Mouse (Mus musculus) embryo, embryonic 11.5 days (tissue): Measurements from ENCODE around the gene Hist1h1c.
A peak's percentile ranks its signal among the peaks of the same experiment; 100 is the strongest.
"Not testable (repeated sequence)": the region's sequence is repeated elsewhere in the genome, so short reads cannot be mapped to it uniquely, and the experiment has no call there.

Source experiments
- DNase-seq: peaks from one replicate; pipeline ENCODE4 v3.0.0-alpha.2; 2012; ENCODE audit warnings: low read depth, low spot score

The Hist1h1c gene

GRCm38 (mm10) chr13:23738677-23739068 lies at the start of gene Hist1h1c:
Gene Hist1h1c, plus strand, starts transcription at chr13:23738808.
- peak; percentile 90 for DNase-seq

- DNase-seq, result no peak
Observed at GRCm38 (mm10) chr13:23688956-23689355, 49.7 kb upstream of the Hist1h1c start.

DNA sequence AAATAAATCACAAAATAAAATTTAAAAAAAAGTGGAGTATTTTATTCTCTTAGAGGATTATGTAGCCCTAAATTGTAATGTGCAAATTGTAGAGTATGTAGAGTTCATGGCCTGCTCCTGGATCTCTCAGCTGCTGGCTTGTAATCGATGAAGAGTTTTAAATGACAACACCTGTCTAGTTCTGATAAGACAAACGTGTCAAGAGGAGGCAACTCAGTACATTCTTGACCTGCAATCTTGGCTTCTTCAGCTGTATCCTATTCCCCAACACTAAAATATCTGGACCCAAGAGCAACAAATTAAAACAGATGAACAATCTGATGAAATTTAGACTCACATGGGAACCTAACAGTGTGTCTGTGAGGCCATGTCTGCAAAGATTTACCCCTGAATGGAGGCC lies 49.1 kb upstream of the Hist1h1c start:
- no peak for DNase-seq

GRCm38 (mm10) chr13:23693856-23694440 lies 44.7 kb upstream of the Hist1h1c start:
- no peak for DNase-seq

DNA sequence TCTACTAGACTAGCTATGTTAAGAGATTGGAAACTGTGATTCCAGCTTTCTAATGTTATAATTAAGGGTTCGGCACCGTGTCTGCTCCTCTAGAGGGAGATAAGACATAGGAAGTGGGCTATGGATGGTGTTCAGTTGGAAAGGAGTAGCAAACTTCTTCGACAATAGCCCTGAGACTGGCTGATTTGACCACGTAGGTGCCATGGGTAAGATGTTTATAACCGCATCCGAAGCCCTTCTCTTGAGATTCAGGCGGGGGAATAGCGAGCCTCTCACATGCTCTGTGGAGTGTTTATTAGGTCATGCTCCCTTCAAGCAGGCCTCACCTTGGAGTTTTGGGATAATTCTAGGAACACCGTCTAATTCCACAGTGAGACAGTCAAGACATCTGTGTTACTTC lies 43.7 kb upstream of the Hist1h1c start:
- DNase-seq, result no peak

GRCm38 (mm10) chr13:23695514-23695913 lies 43.1 kb upstream of the Hist1h1c start, which contains the start of gene Hist1h1t:
Gene Hist1h1t, plus strand, starts transcription at chr13:23695814.
- no peak for DNase-seq

DNA sequence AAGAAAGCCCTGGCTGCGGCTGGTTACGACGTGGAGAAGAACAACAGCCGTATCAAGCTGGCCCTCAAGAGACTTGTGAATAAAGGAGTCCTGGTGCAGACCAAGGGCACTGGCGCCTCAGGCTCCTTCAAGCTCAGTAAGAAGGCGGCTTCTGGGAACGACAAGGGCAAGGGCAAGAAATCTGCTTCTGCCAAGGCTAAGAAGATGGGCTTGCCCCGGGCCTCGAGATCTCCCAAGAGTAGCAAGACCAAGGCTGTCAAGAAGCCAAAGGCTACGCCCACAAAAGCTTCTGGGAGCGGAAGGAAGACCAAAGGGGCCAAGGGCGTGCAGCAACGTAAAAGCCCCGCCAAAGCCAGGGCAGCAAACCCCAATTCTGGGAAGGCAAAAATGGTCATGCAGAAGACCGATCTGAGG lies 42.5 kb upstream of the Hist1h1c start:
- DNase-seq, result no peak

DNA sequence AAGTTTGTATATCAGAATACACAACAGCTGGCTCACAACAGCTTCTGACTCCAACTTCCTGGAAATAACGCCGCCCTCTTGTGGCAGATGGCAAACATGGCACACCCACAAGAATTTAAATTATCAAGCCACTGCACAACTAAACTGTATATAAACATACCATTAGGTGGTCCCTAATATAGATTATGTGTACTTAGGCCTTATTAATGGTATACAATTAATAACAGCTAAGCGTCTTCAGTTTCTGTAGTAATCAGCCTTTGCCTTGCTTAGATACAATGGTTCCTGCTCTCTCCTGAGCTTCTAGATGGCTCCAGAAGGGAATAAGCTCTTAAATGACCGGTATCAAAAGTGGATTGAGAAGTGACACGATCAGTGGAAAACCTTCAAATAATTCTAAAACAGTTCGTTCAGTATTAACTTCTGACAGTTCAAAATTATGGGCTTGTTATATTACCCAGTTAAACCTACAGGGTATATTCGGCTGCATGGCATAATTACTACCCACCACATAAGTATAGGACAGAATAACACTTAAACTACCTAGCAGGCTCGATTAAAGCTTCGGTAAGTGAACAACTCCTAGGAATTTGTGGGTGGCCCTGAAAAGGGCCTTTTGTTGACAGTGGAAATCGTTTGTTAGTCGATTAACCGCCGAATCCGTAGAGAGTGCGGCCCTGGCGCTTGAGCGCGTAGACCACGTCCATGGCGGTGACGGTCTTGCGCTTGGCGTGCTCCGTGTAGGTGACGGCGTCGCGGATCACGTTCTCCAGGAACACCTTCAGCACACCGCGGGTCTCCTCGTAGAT lies 40.9 kb upstream of the Hist1h1c start:
- DNase-seq, result no peak

- DNase-seq, result peak; percentile 96
Observed at GRCm38 (mm10) chr13:23698300-23698693, 40.3 kb upstream of the Hist1h1c start, which contains the start of gene Hist1h4c. Gene Hist1h4c, minus strand, starts transcription at chr13:23698454.

DNA sequence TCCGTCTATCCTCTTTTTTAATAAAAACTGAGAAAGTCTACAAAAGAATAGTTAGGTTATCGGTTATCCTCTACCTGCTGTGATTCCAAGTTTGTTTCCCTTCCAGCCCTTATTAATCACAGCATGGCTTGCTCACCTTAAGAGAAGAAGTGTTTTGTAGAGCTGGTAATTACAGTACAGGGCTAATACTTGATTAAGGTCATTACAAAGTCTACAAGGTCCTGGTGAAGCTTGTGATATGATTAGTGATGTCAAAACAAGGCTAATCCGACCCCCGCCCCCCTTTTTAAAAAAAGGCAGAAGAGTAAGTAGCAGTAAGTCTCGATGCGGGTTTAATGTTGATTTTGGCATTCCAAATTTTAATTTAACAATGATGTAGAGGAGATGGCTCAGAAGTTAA lies 39.6 kb upstream of the Hist1h1c start:
- DNase-seq, result no peak

GRCm38 (mm10) chr13:23699767-23700166 lies 38.8 kb upstream of the Hist1h1c start:
- no peak for DNase-seq

GRCm38 (mm10) chr13:23700786-23701520 lies 37.7 kb upstream of the Hist1h1c start:
- DNase-seq, result peak; percentile 75

GRCm38 (mm10) chr13:23702220-23702619 lies 36.4 kb upstream of the Hist1h1c start:
- no peak for DNase-seq

GRCm38 (mm10) chr13:23702801-23703200 lies 35.8 kb upstream of the Hist1h1c start:
- not testable (repeated sequence) for DNase-seq

GRCm38 (mm10) chr13:23705751-23706356 lies 32.8 kb upstream of the Hist1h1c start:
- DNase-seq, result no peak

DNA sequence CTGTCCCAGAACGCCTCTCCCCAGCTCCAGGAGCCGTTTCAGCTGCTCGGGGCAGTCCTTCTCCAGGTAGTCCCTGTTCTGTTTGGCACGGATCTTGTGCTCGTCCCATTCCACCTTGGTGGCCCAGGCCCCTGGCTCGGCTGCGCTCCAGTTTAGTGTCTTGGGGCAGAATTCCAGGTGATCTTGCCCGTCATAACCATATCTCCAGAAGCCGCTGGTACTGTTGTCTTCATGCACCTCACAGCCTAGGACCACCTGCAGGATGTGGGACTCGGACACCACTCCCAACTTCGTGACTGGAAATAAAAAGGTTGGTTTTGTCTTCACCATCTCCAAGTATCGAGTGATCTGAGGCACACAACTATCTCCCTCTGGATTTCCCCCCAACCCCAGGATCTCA lies 31.8 kb upstream of the Hist1h1c start:
- no peak for DNase-seq

DNA sequence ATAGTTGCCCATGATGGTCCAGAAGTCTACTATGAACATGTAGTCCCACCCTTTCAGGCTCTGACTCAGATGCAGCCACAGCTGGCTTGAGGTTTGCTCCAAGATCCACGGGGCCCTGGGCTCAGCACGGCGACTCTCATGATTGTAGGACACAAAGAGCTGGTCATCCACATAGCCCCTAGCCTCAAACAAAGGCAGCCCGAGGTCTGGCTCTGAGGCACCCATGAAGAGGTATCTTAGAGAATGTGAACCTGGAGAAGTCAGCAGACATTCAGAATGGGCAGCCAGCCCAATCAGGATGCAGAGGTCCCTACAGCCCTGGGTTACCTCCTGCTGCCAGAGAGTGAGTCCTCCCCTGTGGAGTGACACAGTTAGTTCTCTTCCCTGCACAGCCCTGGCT lies 30.6 kb upstream of the Hist1h1c start:
- DNase-seq, result no peak

GRCm38 (mm10) chr13:23708654-23709053 lies 30.0 kb upstream of the Hist1h1c start:
- no peak for DNase-seq

GRCm38 (mm10) chr13:23709714-23710373 lies 28.8 kb upstream of the Hist1h1c start:
- DNase-seq, result no peak

DNA sequence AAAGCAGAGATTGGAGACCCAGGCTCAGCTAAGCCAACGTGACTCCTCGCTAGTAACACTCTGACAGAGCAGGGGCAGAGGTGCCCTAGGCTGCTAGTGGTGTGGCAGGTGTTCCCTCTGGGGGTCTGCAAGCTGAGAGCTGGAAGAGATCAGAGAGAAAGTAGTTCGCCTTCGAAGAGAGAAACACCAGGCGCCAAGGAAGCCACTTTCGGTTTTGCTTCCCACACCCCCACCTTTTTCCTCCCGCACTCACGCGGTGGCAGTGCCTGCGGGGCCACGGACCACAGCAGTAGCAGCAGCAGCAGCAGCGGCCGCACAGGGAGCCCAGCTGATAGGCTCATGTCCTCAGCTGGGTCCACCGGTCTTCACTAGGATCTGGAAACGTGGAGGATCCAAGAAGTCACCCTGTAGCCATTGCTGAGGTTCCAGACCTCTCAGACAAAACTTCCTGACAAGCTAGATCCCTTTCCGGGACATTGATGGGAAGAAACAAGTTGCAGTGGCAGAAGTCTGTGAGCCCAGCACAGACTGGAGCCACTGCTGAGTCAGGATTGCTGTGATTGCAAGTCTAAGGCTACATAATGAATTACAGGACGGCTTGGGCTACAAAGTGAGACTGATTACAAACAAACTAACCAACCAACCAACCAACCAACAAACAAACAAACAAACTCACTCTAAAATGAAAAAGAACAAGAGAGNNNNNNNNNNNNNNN lies 28.1 kb upstream of the Hist1h1c start, which contains the start of gene Hfe:
TSS of gene Hfe (minus strand) at position 481 of the 716 bp plus-strand sequence.
- DNase-seq, result no peak
